21 mouse cellular contexts compared by ENCODE assay signal in genomic region chr11:97594136-97594535, GRCm38 (mm10). TPM values are rescaled to one million over a fixed set of nuclear protein-coding genes. Genes with fewer than 3 reads are reported as not detected.
DNase-seq lines count a peak whose midpoint lies in the region; ATAC-seq lines count a peak whose summit lies in the region.
"Had no signal": no experiment of that assay in that cellular context is flagged by ENCODE, and none has a peak within 500 bp of the region (broad histone marks: within the 10 kb centered on the region; RNA-seq: fewer than 3 reads in every experiment).

No protein-coding gene starts in this region.

- WGBS in heart, embryonic 10.5 days, result 48% methylated on average over 6 of the region's 6 CpGs
- 58% methylated on average over 6 of the region's 6 CpGs for WGBS in kidney, embryonic 14.5 days
- WGBS in embryonic facial prominence, embryonic 10.5 days, result 55% methylated on average over 6 of the region's 6 CpGs

- no peak overlapping the region for H3K4me3 ChIP-seq in heart, embryonic 10.5 days
- no peak overlapping the region for H3K4me3 ChIP-seq in kidney, embryonic 14.5 days (ENCODE audit: low read length)
- 0 out of 2 replicates have a peak overlapping the region, but pooled peaks have one; percentile 1 for H3K4me3 ChIP-seq in embryonic facial prominence, embryonic 10.5 days
- H3K4me3 ChIP-seq: limb, embryonic 10.5 days; liver, embryonic 15.5 days; midbrain, embryonic 10.5 days; neural tube, embryonic 15.5 days had no signal

- H3K27ac ChIP-seq in heart, embryonic 10.5 days, result no peak overlapping the region
- H3K27ac ChIP-seq in kidney, embryonic 14.5 days (ENCODE audit: low read depth, low read length), result no peak overlapping the region
- H3K27ac ChIP-seq in embryonic facial prominence, embryonic 10.5 days (replicated peaks), result no peak overlapping the region
- H3K27ac ChIP-seq: limb, embryonic 10.5 days; liver, embryonic 15.5 days; midbrain, embryonic 10.5 days; neural tube, embryonic 15.5 days had no signal

- H3K9me3 ChIP-seq in heart, embryonic 10.5 days, result no peaks in the 10 kb centered on the region
- no peaks in the 10 kb centered on the region for H3K9me3 ChIP-seq in kidney, embryonic 14.5 days (ENCODE audit: control insufficient read depth, low read length)
- no peaks in the 10 kb centered on the region for H3K9me3 ChIP-seq in embryonic facial prominence, embryonic 10.5 days
- H3K9me3 ChIP-seq: limb, embryonic 10.5 days; liver, embryonic 15.5 days; midbrain, embryonic 10.5 days; neural tube, embryonic 15.5 days had no signal

- no peak for ATAC-seq in kidney, embryonic 14.5 days (ENCODE audit: low FRiP score, low TSS enrichment)
- ATAC-seq: forebrain, embryonic 14.5 days; inflammation-experienced regulatory T-cells, adult 6 months had no signal

- H3K4me1 ChIP-seq in heart, embryonic 10.5 days, result peaks cover 12% of the 10 kb centered on the region
- H3K4me1 ChIP-seq in kidney, embryonic 14.5 days (ENCODE audit: control insufficient read depth, insufficient read depth, low read length), result peaks cover 8% of the 10 kb centered on the region; the same call in 1 of the 2 replicates
- peaks cover 16% of the 10 kb centered on the region for H3K4me1 ChIP-seq in embryonic facial prominence, embryonic 10.5 days
- H3K4me1 ChIP-seq: liver, embryonic 15.5 days had no signal

- H3K36me3 ChIP-seq in heart, embryonic 10.5 days, result no peaks in the 10 kb centered on the region
- no peaks in the 10 kb centered on the region for H3K36me3 ChIP-seq in kidney, embryonic 14.5 days (ENCODE audit: control insufficient read depth, insufficient read depth, low read length)
- H3K36me3 ChIP-seq in embryonic facial prominence, embryonic 10.5 days (replicated peaks), result no peaks in the 10 kb centered on the region
- H3K36me3 ChIP-seq: limb, embryonic 10.5 days; liver, embryonic 15.5 days; midbrain, embryonic 10.5 days; neural tube, embryonic 15.5 days had no signal

- peaks cover 14% of the 10 kb centered on the region for H3K27me3 ChIP-seq in heart, embryonic 10.5 days (ENCODE audit: insufficient read depth, poor library complexity, severe bottlenecking)
- no peaks in the 10 kb centered on the region for H3K27me3 ChIP-seq in kidney, embryonic 14.5 days (ENCODE audit: control insufficient read depth, insufficient read depth, low read length)
- H3K27me3 ChIP-seq in embryonic facial prominence, embryonic 10.5 days (replicated peaks; ENCODE audit: low read depth, poor library complexity, severe bottlenecking), result peaks cover 24% of the 10 kb centered on the region

- peak; percentile 8 for DNase-seq in heart, adult 8-10 months (ENCODE audit: low spot score)
- no peak for DNase-seq in heart, embryonic 10.5 days (ENCODE audit: low spot score)
- DNase-seq in kidney, postnatal 14 days, result peak; percentile 45
- no peak for DNase-seq in embryonic facial prominence, embryonic 10.5 days (ENCODE audit: low spot score)
- DNase-seq in lung, postnatal 25 days (ENCODE audit: low spot score), result peak; percentile 75
- DNase-seq in right cerebral cortex, postnatal 14 days, result no peak
- DNase-seq in adrenal gland, adult 8-10 months, result no peak
- DNase-seq: adrenal gland, postnatal 10 days; cerebellum, adult 8-10 months; embryo, embryonic 11 days; layer of hippocampus, postnatal 36 days; retina, postnatal 1 day; spleen, adult 18-20 months had no signal

- H3K9ac ChIP-seq in kidney, embryonic 14.5 days (ENCODE audit: low read depth, low read length), result no peak overlapping the region
- H3K9ac ChIP-seq: liver, embryonic 15.5 days; neural tube, embryonic 15.5 days had no signal

- H3K4me2 ChIP-seq in kidney, embryonic 14.5 days (replicated peaks; ENCODE audit: low read depth, low read length), result no peak overlapping the region
- H3K4me2 ChIP-seq: liver, embryonic 15.5 days; neural tube, embryonic 15.5 days had no signal

RNA-seq across cellular contexts. Expression of gene Srcin1, which starts 18.1 kb away (rescaled TPM):
- under 1 TPM; 0.06 to 0.75 (median 0.18) TPM for total RNA-seq in heart, adult 8-10 months (2022)
- 0.05 and 0.14 TPM in 2 replicates for polyA plus RNA-seq in heart, embryonic 10.5 days (2016; fragmentation: Nextera tagmentation; extraction: Ambion mirVana)
- 0.97 and 1.1 TPM in 2 replicates for polyA plus RNA-seq in kidney, embryonic 14.5 days (2014; fragmentation: Nextera tagmentation; extraction: Ambion mirVana)
- polyA plus RNA-seq in embryonic facial prominence, embryonic 10.5 days (2016; fragmentation: Nextera tagmentation; extraction: Ambion mirVana), result 0.72 and 0.80 TPM in 2 replicates
- total RNA-seq in adrenal gland, adult 8-10 months (2022), result 10 to 100 TPM; 10.7 to 37.6 (median 19.9) TPM
- total RNA-seq: granulocyte monocyte progenitor cell, adult 5-6 weeks had no signal
- polyA plus RNA-seq: inflammation-experienced regulatory T-cells, adult 6 months; liver, embryonic 15.5 days had no signal

RNA-seq across cellular contexts. Expression of gene Epop, which starts 35.4 kb away (rescaled TPM):
- 1 to 10 TPM in 3 of 4 experiments, under 1 TPM in 1; 0.92 to 1.7 (median 1.2) TPM for total RNA-seq in heart, adult 8-10 months (2022)
- polyA plus RNA-seq in heart, embryonic 10.5 days (2016; fragmentation: Nextera tagmentation; extraction: Ambion mirVana), result 1.9 and 8.5 TPM in 2 replicates
- polyA plus RNA-seq in kidney, embryonic 14.5 days (2014; fragmentation: Nextera tagmentation; extraction: Ambion mirVana), result 6.3 and 6.9 TPM in 2 replicates
- polyA plus RNA-seq in embryonic facial prominence, embryonic 10.5 days (2016; fragmentation: Nextera tagmentation; extraction: Ambion mirVana), result 13.0 and 14.4 TPM in 2 replicates
- total RNA-seq in adrenal gland, adult 8-10 months (2022), result 1 to 10 TPM; 2.1 to 5.4 (median 4.0) TPM

Comparison
In these comparisons a context has a peak if more than half of its experiments do, and no peak if none do; other contexts are left out.
1. DNase-seq: peak in heart, adult 8-10 months (single experiment), kidney, postnatal 14 days (single experiment) and lung, postnatal 25 days (single experiment); none in heart, embryonic 10.5 days (single experiment), embryonic facial prominence, embryonic 10.5 days (single experiment), right cerebral cortex, postnatal 14 days (single experiment) and adrenal gland, adult 8-10 months (single experiment).